Mouse (Mus musculus) gastrocnemius, postnatal 14 days (tissue): ENCODE data around the gene Adcy7. TPM values are rescaled to one million over a fixed set of nuclear protein-coding genes. Genes with fewer than 3 reads are reported as not detected.

Experiments
- DNase-seq: peaks from one replicate; pipeline ENCODE4 v3.0.0; 2021; ENCODE audit warnings: mixed read lengths
- intact Hi-C: fragments of 180-260 bp; cut with DNase I; formaldehyde crosslinking; loops from one replicate; pipeline ENCODE4 v1.15.1; 2025; ENCODE audit warnings: low total_unique reads
- total RNA-seq, 2 experiments: library from RNA; stranded (reverse); gene quantifications; 2 replicates each; pipeline ENCODE4 v1.2.3; 2021

The Adcy7 gene
- total RNA-seq, 2 experiments from 2014 or later, result 6.8 to 13.3 TPM

- intact Hi-C loops, result loop anchor here (5.0 kb wide), 1 partner anchor 260 kb away; no protein-coding TSS in a partner anchor
- peak; percentile 84 for DNase-seq
Measured at GRCm38 (mm10) chr8:88361708-88362428, 89.7 kb downstream of the Adcy7 start, which contains the start of gene Brd7. Gene Brd7, minus strand, starts transcription at chr8:88362194.

- no peak for DNase-seq
- intact Hi-C loops, result loop anchor here (5.0 kb wide), 1 partner anchor 260 kb away; no protein-coding TSS in a partner anchor
Measured at GRCm38 (mm10) chr8:88362446-88363150, 90.4 kb downstream of the Adcy7 start.

GRCm38 (mm10) chr8:88369221-88369620 is 97.0 kb downstream of the Adcy7 start:
- DNase-seq, result no peak

GRCm38 (mm10) chr8:88369805-88370204 is 97.6 kb downstream of the Adcy7 start:
- intact Hi-C loops, result no loop called here

More at GRCm38 (mm10) chr8:88369221-88369620, 97.0 kb downstream of the Adcy7 start:
- intact Hi-C loops, result no loop called here

GRCm38 (mm10) chr8:88371522-88371921 is 99.3 kb downstream of the Adcy7 start:
- intact Hi-C loops, result no loop called here
- DNase-seq, result no peak

More at GRCm38 (mm10) chr8:88369805-88370204, 97.6 kb downstream of the Adcy7 start:
- no peak for DNase-seq

- peak; percentile 36 for DNase-seq
- intact Hi-C loops, result no loop called here
Measured at GRCm38 (mm10) chr8:88376836-88377582, 104.8 kb downstream of the Adcy7 start.

Other genes starting within 250 kb of the Adcy7 start
- 10 to 100 TPM; 25.3 to 27.7 TPM for gene Cnep1r1, start 153.6 kb upstream of the Adcy7 start, total RNA-seq
- gene Heatr3, start 134.5 kb upstream of the Adcy7 start, total RNA-seq, result 10 to 100 TPM; 22.4 to 25.4 TPM
- 10 to 100 TPM; 10.1 to 11.2 TPM for gene Tent4b, start 73.2 kb upstream of the Adcy7 start, total RNA-seq
- gene Brd7, start 89.8 kb downstream of the Adcy7 start, total RNA-seq, result 10 to 100 TPM; 60.9 to 71.4 TPM
- gene Nkd1, start 249.0 kb downstream of the Adcy7 start, total RNA-seq, result 1 to 10 TPM; 3.1 to 4.5 TPM